Mouse (Mus musculus) CH12.LX (cell line): ENCODE measurements around the gene Gm20388. TPM values are rescaled to one million over a fixed set of nuclear protein-coding genes. Genes with fewer than 3 reads are reported as not detected.
A peak's percentile ranks its signal among the peaks of the same experiment; 100 is the strongest.

Experiments
- DNase-seq: peaks from one replicate; pipeline ENCODE4 v3.0.0-alpha.2; 2013; ENCODE audit errors: extremely low read depth
- H3K27ac ChIP-seq: 2 replicates; pipeline ENCODE4 v1.5.1; 2012; ENCODE audit warnings: low read depth, mild to moderate bottlenecking, control low read depth, moderate library complexity; ENCODE audit not compliant: insufficient read depth
- H3K27me3 ChIP-seq: replicated peaks from 2 replicates; pipeline ENCODE3; 2012; ENCODE audit warnings: inconsistent platforms
- H3K36me3 ChIP-seq, 2 experiments: replicated peaks in 1 of 2; 2 replicates each; pipeline versions ENCODE3 to v1.6.1; 2012; ENCODE audit warnings: inconsistent platforms in 1 of 2, low read length in 1 of 2, mild to moderate bottlenecking in 1 of 2, mixed read lengths in 1 of 2, moderate library complexity in 1 of 2; ENCODE audit not compliant: control insufficient read depth in 1 of 2, insufficient read depth in 1 of 2
- H3K4me1 ChIP-seq, 2 experiments: 2 replicates each; pipeline ENCODE4 v1.6.1; 2012; ENCODE audit warnings: inconsistent platforms in 1 of 2, moderate library complexity in 1 of 2; ENCODE audit not compliant: insufficient read depth in 2 of 2, control insufficient read depth in 1 of 2
- H3K4me2 ChIP-seq: 2 replicates; pipeline ENCODE4 v1.6.1; 2012; ENCODE audit warnings: low read depth, mild to moderate bottlenecking, control low read depth; ENCODE audit not compliant: poor library complexity, insufficient read depth, severe bottlenecking
- H3K4me3 ChIP-seq, 3 experiments: fragments of 150-350 bp in 1 of 3; sonication (generic) in 1 of 3; replicated peaks in 1 of 3; 2 replicates each; pipeline versions ENCODE3 to v1.5.1; 2011 to 2012; ENCODE audit warnings: low read depth in 2 of 3, low read length in 2 of 3, mild to moderate bottlenecking in 2 of 3, moderate library complexity in 2 of 3, control low read depth in 1 of 3, improper control_type of control experiment in 1 of 3, inconsistent platforms in 1 of 3, mixed read lengths in 1 of 3; ENCODE audit not compliant: poor library complexity in 1 of 3
- H3K79me2 ChIP-seq: replicated peaks from 2 replicates; pipeline ENCODE4 v1.6.1; 2012; ENCODE audit warnings: mild to moderate bottlenecking, moderate library complexity; ENCODE audit not compliant: control insufficient read depth, poor library complexity, insufficient read depth, severe bottlenecking; ENCODE audit errors: extremely low read depth
- H3K9ac ChIP-seq: 2 replicates; pipeline ENCODE4 v1.6.1; 2012; ENCODE audit warnings: low read depth, mild to moderate bottlenecking, control low read depth, moderate library complexity; ENCODE audit not compliant: insufficient read depth
- H3K9me3 ChIP-seq: replicated peaks from 2 replicates; pipeline ENCODE3; 2012; ENCODE audit warnings: low read length, inconsistent platforms, mixed read lengths
- BHLHE40 ChIP-seq: IDR thresholded peaks from 2 replicates; pipeline ENCODE4 v1.6.1; 2011; ENCODE audit warnings: mild to moderate bottlenecking, low read depth, low read length, improper control_type of control experiment
- CHD1 ChIP-seq: IDR thresholded peaks from 2 replicates; pipeline ENCODE4 v1.6.1; 2012; ENCODE audit warnings: low read depth, low read length, improper control_type of control experiment, inconsistent platforms
- CTCF ChIP-seq, 2 experiments: IDR thresholded peaks in 1 of 2; conservative IDR thresholded peaks in 1 of 2; 2 replicates each; pipeline ENCODE4 v1.5.1; 2011 to 2012; ENCODE audit warnings: low read depth in 2 of 2, low read length in 2 of 2, improper control_type of control experiment in 1 of 2, inconsistent platforms in 1 of 2, mild to moderate bottlenecking in 1 of 2, moderate library complexity in 1 of 2
- E2F4 ChIP-seq: IDR thresholded peaks from 2 replicates; pipeline ENCODE4 v1.6.1; 2011; ENCODE audit warnings: low read depth, low read length, improper control_type of control experiment; ENCODE audit not compliant: insufficient replicate concordance
- ELF1 ChIP-seq: IDR thresholded peaks from 2 replicates; pipeline ENCODE4 v1.6.1; 2014; ENCODE audit warnings: low read depth, mild to moderate bottlenecking, inconsistent platforms, low read length, improper control_type of control experiment
- EP300 ChIP-seq: IDR thresholded peaks from 2 replicates; pipeline ENCODE4 v1.6.1; 2011; ENCODE audit warnings: low read length, improper control_type of control experiment
- HCFC1 ChIP-seq: IDR thresholded peaks from 2 replicates; pipeline ENCODE4 v1.6.1; 2012; ENCODE audit warnings: low read depth, mild to moderate bottlenecking, inconsistent platforms, low read length, improper control_type of control experiment
- IRF4 ChIP-seq: IDR thresholded peaks from 2 replicates; pipeline ENCODE4 v1.6.1; 2014; ENCODE audit warnings: low read depth, mild to moderate bottlenecking, inconsistent platforms, low read length, improper control_type of control experiment
- JUN ChIP-seq: IDR thresholded peaks from 2 replicates; pipeline ENCODE4 v1.6.1; 2011; ENCODE audit warnings: low read depth, mild to moderate bottlenecking, low read length, improper control_type of control experiment, moderate library complexity; ENCODE audit not compliant: insufficient read depth
- JUND ChIP-seq: conservative IDR thresholded peaks from 2 replicates; pipeline ENCODE4 v1.6.1; 2011; ENCODE audit warnings: low read depth, low read length, improper control_type of control experiment
- MAFK ChIP-seq: IDR thresholded peaks from 2 replicates; pipeline ENCODE4 v1.6.1; 2011; ENCODE audit warnings: low read length, improper control_type of control experiment; ENCODE audit not compliant: insufficient replicate concordance
- MAX ChIP-seq: IDR thresholded peaks from 2 replicates; pipeline ENCODE4 v1.6.1; 2011; ENCODE audit warnings: low read length, improper control_type of control experiment
- MAZ ChIP-seq: IDR thresholded peaks from 2 replicates; pipeline ENCODE4 v1.6.1; 2012; ENCODE audit warnings: low read depth, mild to moderate bottlenecking, inconsistent platforms, low read length, improper control_type of control experiment, moderate library complexity
- MYC ChIP-seq: IDR thresholded peaks from 2 replicates; pipeline ENCODE4 v1.6.1; 2011; ENCODE audit warnings: low read depth, mild to moderate bottlenecking, improper control_type of control experiment, low read length
- NRF1 ChIP-seq: IDR thresholded peaks from 2 replicates; pipeline ENCODE4 v1.6.1; 2014; ENCODE audit warnings: low read depth, mild to moderate bottlenecking, inconsistent platforms, low read length, improper control_type of control experiment, moderate library complexity
- PAX5 ChIP-seq: IDR thresholded peaks from 2 replicates; pipeline ENCODE4 v1.6.1; 2012; ENCODE audit warnings: low read length, inconsistent platforms, mixed read lengths
- POLR2A ChIP-seq: IDR thresholded peaks from 2 replicates; pipeline ENCODE4 v1.6.1; 2011; ENCODE audit warnings: low read depth, mild to moderate bottlenecking, improper control_type of control experiment, low read length
- RAD21 ChIP-seq: IDR thresholded peaks from 2 replicates; pipeline ENCODE4 v1.6.1; 2011; ENCODE audit warnings: low read depth, mild to moderate bottlenecking, low read length, improper control_type of control experiment, moderate library complexity
- SMC3 ChIP-seq: IDR thresholded peaks from 2 replicates; pipeline ENCODE4 v1.6.1; 2011; ENCODE audit warnings: low read depth, low read length, improper control_type of control experiment
- TBP ChIP-seq: conservative IDR thresholded peaks from 2 replicates; pipeline ENCODE4 v1.6.1; 2011; ENCODE audit warnings: low read depth, low read length, improper control_type of control experiment
- TCF12 ChIP-seq: IDR thresholded peaks from 2 replicates; pipeline ENCODE4 v1.6.1; 2014; ENCODE audit warnings: low read depth, mild to moderate bottlenecking, inconsistent platforms, low read length, improper control_type of control experiment
- ZC3H11A ChIP-seq: IDR thresholded peaks from 2 replicates; pipeline ENCODE4 v1.6.1; 2012; ENCODE audit warnings: low read depth, mild to moderate bottlenecking, inconsistent platforms, low read length, improper control_type of control experiment
- ZKSCAN1 ChIP-seq: IDR thresholded peaks from 2 replicates; pipeline ENCODE4 v1.6.1; 2012; ENCODE audit warnings: low read depth, inconsistent platforms, low read length, improper control_type of control experiment, borderline replicate concordance
- ZNF384 ChIP-seq: IDR thresholded peaks from 2 replicates; pipeline ENCODE4 v1.6.1; 2012; ENCODE audit warnings: low read depth, low read length, improper control_type of control experiment, inconsistent platforms
- dilution Hi-C: fragments of 300-500 bp; cut with MboI; formaldehyde crosslinking; loops from 2 replicates; pipeline ENCODE4 v1.14.3; 2020; ENCODE audit warnings: low sequenced_read_pairs; ENCODE audit not compliant: extremely low pct_unique_long_range_greater_than_20kb, extremely low pct_ligation_motif_present
- in situ Hi-C: fragments of 300-500 bp; cut with MboI; formaldehyde crosslinking; loops from 3 replicates; pipeline ENCODE4 v1.14.3; 2019; ENCODE audit warnings: low sequenced_read_pairs, low pct_ligation_motif_present, low pct_unique_long_range_greater_than_20kb, mixed read lengths
- polyA plus RNA-seq: library from polyadenylated mRNA; unstranded; fragments of >175 nt; gene quantifications from 2 replicates; pipeline ENCODE4 v1.2.1, GENCODE M21; 2012; ENCODE audit warnings: low read depth; ENCODE audit not compliant: insufficient read length
- total RNA-seq, 2 experiments: library from RNA; depleted of rRNA; stranded (reverse); fragments of 300-350 nt in 1 of 2; fragments of >200 nt in 1 of 2; gene quantifications; 2 replicates each; pipeline ENCODE4 v1.2.3; 2012 to 2014

Gm20388 gene
- total and polyA plus RNA-seq, 3 experiments: 14.8 to 26.3 (median 22.2) TPM

GRCm38 (mm10) chr8:120384745-120385144, 474.1 kb downstream of the Gm20388 start:
- H3K27ac ChIP-seq: no peak overlapping the region
- no peak for DNase-seq
- H3K79me2 ChIP-seq: no peaks in the 10 kb centered on the region
- in situ Hi-C loops (no loop called here), dilution Hi-C loops (no loop called here)
- H3K4me2 ChIP-seq: no peak overlapping the region
- H3K4me3 ChIP-seq: no peak overlapping the region
- H3K9ac ChIP-seq: no peak overlapping the region
- TF ChIP-seq EP300 (no peak), CTCF (conservative IDR thresholded peaks at IDR 0.05 in 1 of 2, IDR thresholded peaks at IDR 0.05 in 1 of 2; ENCODE audit: low read depth in 2 of 2, low read length in 2 of 2) (peak; percentile 33 to 43; a peak in 3 of 4 replicates), SMC3 (peak; percentile 8; the same call in 1 of the 2 replicates)
- no peaks in the 10 kb centered on the region for H3K36me3 ChIP-seq
- H3K9me3 ChIP-seq: peaks cover 7% of the 10 kb centered on the region
- peaks cover 3% of the 10 kb centered on the region for H3K27me3 ChIP-seq
- H3K4me1 ChIP-seq: peaks cover 2 to 30% of the 10 kb centered on the region in 2 experiments

DNA sequence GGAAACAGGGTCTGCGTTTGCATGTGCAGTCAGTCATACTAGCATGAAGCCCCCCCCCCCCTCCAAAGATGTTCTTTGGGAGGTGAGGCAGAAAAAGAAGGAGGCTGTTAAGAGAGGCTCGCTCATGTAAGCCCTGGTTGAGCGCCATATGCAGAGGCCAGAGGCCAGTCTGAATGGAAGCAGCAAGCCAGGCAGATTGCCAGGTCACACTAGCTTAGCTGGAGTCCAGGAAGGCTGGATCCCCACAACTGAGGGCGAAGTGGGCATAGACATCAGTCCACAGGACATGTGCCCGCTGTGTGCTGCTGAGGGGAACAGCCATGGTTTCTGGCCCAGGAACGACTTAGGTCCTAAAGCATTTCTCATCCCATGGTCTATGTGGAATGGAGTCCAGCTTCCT, 477.6 kb downstream of the Gm20388 start:
- Histone ChIP-seq H3K27me3 (no peaks in the 10 kb centered on the region), H3K9me3 (peaks cover 7% of the 10 kb centered on the region), H3K79me2 (no peaks in the 10 kb centered on the region)
- no peak for TF ChIP-seq ZKSCAN1
- no peak for TF ChIP-seq SMC3
- TF ChIP-seq HCFC1: no peak
- no peak for TF ChIP-seq ZNF384
- no peak for TF ChIP-seq MYC
- TF ChIP-seq ZC3H11A: no peak
- no peak for TF ChIP-seq MAZ
- no peak for TF ChIP-seq BHLHE40
- TF ChIP-seq MAX: no peak
- TF ChIP-seq JUND: no peak
- TF ChIP-seq RAD21: no peak
- TF ChIP-seq, all 38 proteins: peak for 0
- dilution Hi-C loops (no loop called here), in situ Hi-C loops (no loop called here)
- Histone ChIP-seq H3K27ac (no peak overlapping the region), H3K4me3 (no peak overlapping the region), H3K4me2 (no peak overlapping the region), H3K36me3 (no peaks in the 10 kb centered on the region), H3K9ac (no peak overlapping the region), H3K4me1 (peaks cover 14 to 61% of the 10 kb centered on the region in 2 experiments)
- no peak for DNase-seq

DNA sequence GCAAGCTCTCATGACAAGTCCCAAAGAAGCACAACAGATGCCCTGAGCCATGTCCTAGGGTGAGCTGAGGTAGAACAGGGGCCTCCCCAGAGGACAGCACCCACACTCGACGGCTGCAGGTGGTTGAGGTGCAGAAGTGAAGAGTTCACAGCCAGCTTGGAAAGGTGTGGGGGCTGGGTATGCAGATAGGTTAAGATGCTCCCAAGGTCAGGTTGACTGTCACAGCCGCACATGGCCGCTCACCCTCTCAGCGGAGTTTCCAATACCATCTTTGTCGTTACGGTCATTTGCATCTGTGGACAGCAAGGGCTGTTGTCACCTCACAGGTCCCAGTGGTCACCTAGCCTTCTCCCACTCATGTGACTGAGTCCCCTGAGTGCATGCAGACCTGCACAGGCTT, 480.0 kb downstream of the Gm20388 start:
- in situ Hi-C loops: no loop called here
- Histone ChIP-seq H3K27me3 (no peaks in the 10 kb centered on the region), H3K27ac (peak overlapping the region; percentile 54; the same call in 1 of the 2 replicates), H3K4me1 (peaks cover 14 to 53% of the 10 kb centered on the region in 2 experiments), H3K36me3 (no peaks in the 10 kb centered on the region), H3K9ac (no peak overlapping the region), H3K4me3 (no peak overlapping the region), H3K9me3 (peaks cover 2% of the 10 kb centered on the region), H3K79me2 (no peaks in the 10 kb centered on the region), H3K4me2 (no peak overlapping the region)
- dilution Hi-C loops: no loop called here
- peak; percentile 80 for DNase-seq
- TF ChIP-seq TCF12 (peak; percentile 98), IRF4 (peak; percentile 75), MAX (peak; percentile 94), HCFC1 (no peak), JUN (no peak), MYC (peak; percentile 88), BHLHE40 (peak; percentile 91), CHD1 (no peak), PAX5 (no peak), ZKSCAN1 (no peak), POLR2A (0 out of 2 replicates have a peak, but pooled peaks have one; percentile 25), ZNF384 (peak; percentile 23; the same call in 1 of the 2 replicates), NRF1 (peak; percentile 43), EP300 (peak; percentile 87), CTCF (conservative IDR thresholded peaks at IDR 0.05 in 1 of 2, IDR thresholded peaks at IDR 0.05 in 1 of 2; ENCODE audit: low read depth in 2 of 2, low read length in 2 of 2) (no peak), ELF1 (0 out of 2 replicates have a peak, but pooled peaks have one; percentile 32), E2F4 (no peak), MAFK (no peak), RAD21 (peak; percentile 2; the same call in 1 of the 2 replicates), TBP (0 out of 2 replicates have a peak, but pooled peaks have one; percentile 33)
